Mouse (Mus musculus): Measurements from ENCODE around the gene Acox2.

Acox2 gene

GRCm38 (mm10) chr14:8246878-8247277 is 12.3 kb downstream of the Acox2 start:
- DNase-seq, result peak in 1 of 2 experiments; percentile 35

GRCm38 (mm10) chr14:8244211-8244611 is 14.9 kb downstream of the Acox2 start:
- no peak for DNase-seq

- DNase-seq, result no peak
Observed at GRCm38 (mm10) chr14:8243136-8243888, 15.8 kb downstream of the Acox2 start.

GRCm38 (mm10) chr14:8242388-8242920 is 16.7 kb downstream of the Acox2 start:
- DNase-seq, result peak in 1 of 2 experiments; percentile 24

- DNase-seq, result no peak
Observed at GRCm38 (mm10) chr14:8241816-8242215, 17.3 kb downstream of the Acox2 start.

GRCm38 (mm10) chr14:8233252-8233651 is 25.9 kb downstream of the Acox2 start:
- DNase-seq, result no peak

- DNase-seq, result no peak
Observed at GRCm38 (mm10) chr14:8232155-8232910, 26.8 kb downstream of the Acox2 start.

- DNase-seq, result no peak
Observed at GRCm38 (mm10) chr14:8229367-8230019, 29.7 kb downstream of the Acox2 start.

GRCm38 (mm10) chr14:8224805-8225204 is 34.3 kb downstream of the Acox2 start:
- no peak for DNase-seq

- DNase-seq, result no peak
Observed at GRCm38 (mm10) chr14:8223506-8224293, 35.5 kb downstream of the Acox2 start.

- no peak for DNase-seq
Observed at GRCm38 (mm10) chr14:8222561-8222960, 36.6 kb downstream of the Acox2 start.

- no peak for DNase-seq
Observed at GRCm38 (mm10) chr14:8220912-8221311, 38.2 kb downstream of the Acox2 start.

GRCm38 (mm10) chr14:8220306-8220705 is 38.8 kb downstream of the Acox2 start:
- no peak for DNase-seq

- DNase-seq, result no peak
Observed at GRCm38 (mm10) chr14:8219876-8220275, 39.3 kb downstream of the Acox2 start.

GRCm38 (mm10) chr14:8218730-8219380 is 40.3 kb downstream of the Acox2 start:
- no peak for DNase-seq

- no peak for DNase-seq
Observed at GRCm38 (mm10) chr14:8218238-8218637, 40.9 kb downstream of the Acox2 start.

GRCm38 (mm10) chr14:8216100-8216499 is 43.1 kb downstream of the Acox2 start:
- DNase-seq, result no peak

- no peak for DNase-seq
Observed at GRCm38 (mm10) chr14:8215208-8215778, 43.9 kb downstream of the Acox2 start.

GRCm38 (mm10) chr14:8214299-8215207 is 44.6 kb downstream of the Acox2 start:
- DNase-seq, result peak; percentile 64 to 70

GRCm38 (mm10) chr14:8213803-8214224 is 45.3 kb downstream of the Acox2 start, which contains the start of gene Kctd6:
TSS of gene Kctd6 (plus strand) at chr14:8214140.
- DNase-seq, result peak; percentile 97 to 99

Measured in lung, adult 18-20 months (tissue).